Mouse (Mus musculus): ENCODE results near the gene Npb. TPM values are rescaled to one million over a fixed set of nuclear protein-coding genes. Genes with fewer than 3 reads are reported as not detected.
A peak's percentile ranks its signal among the peaks of the same experiment; 100 is the strongest.
"Not testable (repeated sequence)": the region's sequence is repeated elsewhere in the genome, so short reads cannot be mapped to it uniquely, and the experiment has no call there.

The Npb gene
- 14.8 and 19.5 TPM in 2 replicates for polyA plus RNA-seq (2014; fragmentation: Nextera tagmentation; extraction: Ambion mirVana)

GRCm38 (mm10) chr11:120608241-120609034 lies at the start of gene Npb:
Gene Npb, plus strand, starts transcription at chr11:120608477.
- peak within 1 kb of the TSS; percentile 35 for H3K4me3 ChIP-seq (ENCODE audit: low read length)
- peak within 1 kb of the TSS; percentile 59 for H3K9ac ChIP-seq (ENCODE audit: low read depth, low read length)
- peaks cover 18% of the 10 kb centered on the region; the same call in 1 of the 2 replicates for H3K4me1 ChIP-seq (ENCODE audit: control insufficient read depth, insufficient read depth, low read length)
- H3K27ac ChIP-seq (ENCODE audit: low read depth, low read length), result no peak within 1 kb of the TSS
- 3% methylated on average over 45 of the region's 45 CpGs for WGBS
- H3K9me3 ChIP-seq (ENCODE audit: control insufficient read depth, low read length), result no peaks in the 10 kb centered on the region
- H3K36me3 ChIP-seq (ENCODE audit: control insufficient read depth, insufficient read depth, low read length), result peaks cover 45% of the 10 kb centered on the region
- peak; percentile 64 for ATAC-seq (ENCODE audit: low FRiP score, low TSS enrichment)
- peak within 1 kb of the TSS; percentile 66 for H3K4me2 ChIP-seq (replicated peaks; ENCODE audit: low read depth, low read length)
- H3K27me3 ChIP-seq (ENCODE audit: control insufficient read depth, insufficient read depth, low read length), result 0 out of 2 replicates have a peak, but pooled peaks cover 5% of the 10 kb centered on the region

- H3K9me3 ChIP-seq (ENCODE audit: control insufficient read depth, low read length); H3K27me3 ChIP-seq (ENCODE audit: control insufficient read depth, insufficient read depth, low read length); H3K4me2 ChIP-seq (replicated peaks; ENCODE audit: low read depth, low read length); ATAC-seq (ENCODE audit: low FRiP score, low TSS enrichment); H3K27ac ChIP-seq (ENCODE audit: low read depth, low read length); H3K4me1 ChIP-seq (ENCODE audit: control insufficient read depth, insufficient read depth, low read length); H3K4me3 ChIP-seq (ENCODE audit: low read length); H3K9ac ChIP-seq (ENCODE audit: low read depth, low read length): not testable (repeated sequence)
- WGBS, result 90% methylated on average over 6 of the region's 6 CpGs
- peaks cover 47% of the 10 kb centered on the region for H3K36me3 ChIP-seq (ENCODE audit: control insufficient read depth, insufficient read depth, low read length)
Observed at GRCm38 (mm10) chr11:120558843-120559242, 49.4 kb upstream of the Npb start.

- H3K9ac ChIP-seq (ENCODE audit: low read depth, low read length), result no peak overlapping the region
- H3K4me3 ChIP-seq (ENCODE audit: low read length), result no peak overlapping the region
- WGBS, result 91% methylated on average over 13 of the region's 13 CpGs
- H3K27me3 ChIP-seq (ENCODE audit: control insufficient read depth, insufficient read depth, low read length), result no peaks in the 10 kb centered on the region
- no peak overlapping the region for H3K4me2 ChIP-seq (replicated peaks; ENCODE audit: low read depth, low read length)
- peaks cover 70% of the 10 kb centered on the region for H3K36me3 ChIP-seq (ENCODE audit: control insufficient read depth, insufficient read depth, low read length)
- no peak for ATAC-seq (ENCODE audit: low FRiP score, low TSS enrichment)
- H3K27ac ChIP-seq (ENCODE audit: low read depth, low read length), result no peak overlapping the region
- no peaks in the 10 kb centered on the region for H3K4me1 ChIP-seq (ENCODE audit: control insufficient read depth, insufficient read depth, low read length)
- peaks cover 5% of the 10 kb centered on the region; the same call in 1 of the 2 replicates for H3K9me3 ChIP-seq (ENCODE audit: control insufficient read depth, low read length)
Observed at GRCm38 (mm10) chr11:120560952-120561728, 47.1 kb upstream of the Npb start.

GRCm38 (mm10) chr11:120562949-120563348 lies 45.3 kb upstream of the Npb start:
- no peak for ATAC-seq (ENCODE audit: low FRiP score, low TSS enrichment)
- no peak overlapping the region for H3K9ac ChIP-seq (ENCODE audit: low read depth, low read length)

GRCm38 (mm10) chr11:120565114-120565513 lies 43.2 kb upstream of the Npb start:
- Histone ChIP-seq H3K4me1 (ENCODE audit: control insufficient read depth, insufficient read depth, low read length) (0 out of 2 replicates have a peak, but pooled peaks cover 2% of the 10 kb centered on the region), H3K9me3 (ENCODE audit: control insufficient read depth, low read length) (no peaks in the 10 kb centered on the region), H3K4me3 (ENCODE audit: low read length) (no peak overlapping the region), H3K36me3 (ENCODE audit: control insufficient read depth, insufficient read depth, low read length) (peaks cover 93% of the 10 kb centered on the region), H3K27ac (ENCODE audit: low read depth, low read length) (no peak overlapping the region), H3K27me3 (ENCODE audit: control insufficient read depth, insufficient read depth, low read length) (no peaks in the 10 kb centered on the region), H3K9ac (ENCODE audit: low read depth, low read length) (no peak overlapping the region), H3K4me2 (replicated peaks; ENCODE audit: low read depth, low read length) (no peak overlapping the region)
- WGBS, result 88% methylated on average over 9 of the region's 9 CpGs
- ATAC-seq (ENCODE audit: low FRiP score, low TSS enrichment), result no peak

More at GRCm38 (mm10) chr11:120562949-120563348, 45.3 kb upstream of the Npb start:
- WGBS, result 95% methylated on average over 13 of the region's 13 CpGs
- Histone ChIP-seq H3K36me3 (ENCODE audit: control insufficient read depth, insufficient read depth, low read length) (peaks cover 89% of the 10 kb centered on the region), H3K27me3 (ENCODE audit: control insufficient read depth, insufficient read depth, low read length) (no peaks in the 10 kb centered on the region), H3K4me3 (ENCODE audit: low read length) (no peak overlapping the region), H3K9me3 (ENCODE audit: control insufficient read depth, low read length) (no peaks in the 10 kb centered on the region), H3K27ac (ENCODE audit: low read depth, low read length) (no peak overlapping the region), H3K4me1 (ENCODE audit: control insufficient read depth, insufficient read depth, low read length) (0 out of 2 replicates have a peak, but pooled peaks cover 2% of the 10 kb centered on the region), H3K4me2 (replicated peaks; ENCODE audit: low read depth, low read length) (no peak overlapping the region)

- Histone ChIP-seq H3K27me3 (ENCODE audit: control insufficient read depth, insufficient read depth, low read length) (no peaks in the 10 kb centered on the region), H3K9ac (ENCODE audit: low read depth, low read length) (peak overlapping the region; percentile 4; the same call in 1 of the 2 replicates), H3K9me3 (ENCODE audit: control insufficient read depth, low read length) (no peaks in the 10 kb centered on the region), H3K36me3 (ENCODE audit: control insufficient read depth, insufficient read depth, low read length) (peaks cover 76% of the 10 kb centered on the region), H3K4me3 (ENCODE audit: low read length) (no peak overlapping the region), H3K4me2 (replicated peaks; ENCODE audit: low read depth, low read length) (no peak overlapping the region), H3K27ac (ENCODE audit: low read depth, low read length) (no peak overlapping the region), H3K4me1 (ENCODE audit: control insufficient read depth, insufficient read depth, low read length) (peaks cover 12% of the 10 kb centered on the region)
- no peak for ATAC-seq (ENCODE audit: low FRiP score, low TSS enrichment)
- 94% methylated on average over 6 of the region's 6 CpGs for WGBS
Observed at GRCm38 (mm10) chr11:120568324-120568723, 40.0 kb upstream of the Npb start.

- Histone ChIP-seq H3K27me3 (ENCODE audit: control insufficient read depth, insufficient read depth, low read length) (no peaks in the 10 kb centered on the region), H3K9me3 (ENCODE audit: control insufficient read depth, low read length) (no peaks in the 10 kb centered on the region), H3K9ac (ENCODE audit: low read depth, low read length) (peak overlapping the region; percentile 96; the same call in 1 of the 2 replicates), H3K4me2 (replicated peaks; ENCODE audit: low read depth, low read length) (peak overlapping the region; percentile 92), H3K4me1 (ENCODE audit: control insufficient read depth, insufficient read depth, low read length) (peaks cover 21% of the 10 kb centered on the region), H3K27ac (ENCODE audit: low read depth, low read length) (no peak overlapping the region), H3K36me3 (ENCODE audit: control insufficient read depth, insufficient read depth, low read length) (peaks cover 48% of the 10 kb centered on the region), H3K4me3 (ENCODE audit: low read length) (peak overlapping the region; percentile 90)
- 71% methylated on average over 3 of the region's 3 CpGs for WGBS
- ATAC-seq (ENCODE audit: low FRiP score, low TSS enrichment), result no peak
Observed at GRCm38 (mm10) chr11:120571122-120571521, 37.2 kb upstream of the Npb start.

- H3K9me3 ChIP-seq (ENCODE audit: control insufficient read depth, low read length), result no peaks in the 10 kb centered on the region
- WGBS, result 10% methylated on average over 11 of the region's 11 CpGs
- H3K27ac ChIP-seq (ENCODE audit: low read depth, low read length), result peak overlapping the region; percentile 95
- H3K9ac ChIP-seq (ENCODE audit: low read depth, low read length), result peak overlapping the region; percentile 96
- H3K4me1 ChIP-seq (ENCODE audit: control insufficient read depth, insufficient read depth, low read length), result peaks cover 21% of the 10 kb centered on the region
- peak overlapping the region; percentile 92 for H3K4me2 ChIP-seq (replicated peaks; ENCODE audit: low read depth, low read length)
- peaks cover 40% of the 10 kb centered on the region for H3K36me3 ChIP-seq (ENCODE audit: control insufficient read depth, insufficient read depth, low read length)
- ATAC-seq (ENCODE audit: low FRiP score, low TSS enrichment), result no peak
- peak overlapping the region; percentile 90 for H3K4me3 ChIP-seq (ENCODE audit: low read length)
- no peaks in the 10 kb centered on the region for H3K27me3 ChIP-seq (ENCODE audit: control insufficient read depth, insufficient read depth, low read length)
Observed at GRCm38 (mm10) chr11:120571754-120572416, 36.4 kb upstream of the Npb start.

All from kidney, embryonic 14.5 days (tissue).